Mouse (Mus musculus) C2C12 (cell line): Measurements from ENCODE around the gene Slc41a1.

Experiments used
- CEBPB ChIP-seq: IDR thresholded peaks from one replicate; pipeline ENCODE4 v1.6.1; 2011; ENCODE audit warnings: low read depth, mild to moderate bottlenecking, control low read depth, moderate library complexity
- CTCF ChIP-seq: IDR thresholded peaks from one replicate; pipeline ENCODE4 v1.5.1; 2011; ENCODE audit not compliant: control insufficient read depth, insufficient read depth, insufficient read length
- MAX ChIP-seq: IDR thresholded peaks from one replicate; pipeline ENCODE4 v1.6.1; 2011; ENCODE audit warnings: mild to moderate bottlenecking, control low read depth
- MYOD1 ChIP-seq: IDR thresholded peaks from one replicate; pipeline ENCODE4 v1.6.1; 2011; ENCODE audit warnings: low read depth; ENCODE audit not compliant: control insufficient read depth, insufficient read length
- USF1 ChIP-seq: IDR thresholded peaks from one replicate; pipeline ENCODE4 v1.6.1; 2011; ENCODE audit warnings: low read depth, mild to moderate bottlenecking, control low read depth, moderate library complexity

DNA sequence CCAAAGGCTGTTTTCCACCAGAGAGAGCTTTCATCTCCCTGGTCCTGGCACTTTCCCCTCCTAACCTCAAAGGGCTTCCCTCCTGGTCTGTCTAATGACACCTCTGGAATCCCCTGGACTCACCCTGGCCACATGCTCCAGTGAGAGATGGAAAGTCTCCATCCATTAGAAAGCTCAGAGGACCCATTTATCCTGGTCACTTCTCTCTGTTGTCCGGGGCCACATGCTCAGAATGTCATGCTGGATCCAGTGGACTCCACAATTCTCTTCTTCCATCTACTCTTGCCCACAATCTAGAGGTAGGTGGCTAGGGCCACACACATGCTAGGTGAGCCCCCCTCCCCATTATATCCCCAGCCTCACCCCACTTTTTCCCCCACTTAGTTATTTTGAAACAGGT is 18.3 kb upstream of the Slc41a1 start:
- TF ChIP-seq CTCF (no peak), USF1 (no peak), CEBPB (no peak), MAX (no peak), MYOD1 (no peak)
